Mouse (Mus musculus): ENCODE measurements at regions not wholly inside any gene's neighbourhood (a gene's known extent, or its start where the extent isn't known, plus 50 kb on each side); places are given as distances from the start of the nearest gene placed in this dataset.

DNA sequence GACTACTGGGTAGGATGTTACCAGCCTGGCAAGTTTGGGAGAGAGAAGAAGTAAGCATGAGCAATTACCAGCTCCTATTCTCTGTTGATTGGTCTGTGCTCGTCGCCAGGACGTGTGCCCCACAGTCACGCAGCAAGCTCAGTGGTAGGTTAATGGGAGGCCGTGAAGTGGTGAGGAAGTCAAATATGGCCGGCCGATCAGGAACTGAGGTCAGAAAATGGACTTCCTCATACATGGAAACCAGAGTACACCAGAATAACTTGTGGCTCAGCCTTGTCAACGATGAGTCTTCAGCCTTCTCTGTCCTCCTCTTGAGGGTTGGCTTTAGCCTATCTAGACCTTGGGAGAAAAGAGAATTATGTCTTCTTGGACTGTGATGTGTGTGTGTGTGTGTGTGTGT is 250.3 kb downstream of the Pten start:
- TF ChIP-seq MAX (IDR thresholded peaks at IDR 0.05) (no peak), CTCF (IDR thresholded peaks at IDR 0.05; ENCODE audit: control insufficient read depth, insufficient read depth, insufficient read length) (no peak), USF1 (IDR thresholded peaks at IDR 0.05; ENCODE audit: low read depth) (no peak)
